14 mouse cellular contexts compared by ENCODE assay signal in the genomic region with DNA sequence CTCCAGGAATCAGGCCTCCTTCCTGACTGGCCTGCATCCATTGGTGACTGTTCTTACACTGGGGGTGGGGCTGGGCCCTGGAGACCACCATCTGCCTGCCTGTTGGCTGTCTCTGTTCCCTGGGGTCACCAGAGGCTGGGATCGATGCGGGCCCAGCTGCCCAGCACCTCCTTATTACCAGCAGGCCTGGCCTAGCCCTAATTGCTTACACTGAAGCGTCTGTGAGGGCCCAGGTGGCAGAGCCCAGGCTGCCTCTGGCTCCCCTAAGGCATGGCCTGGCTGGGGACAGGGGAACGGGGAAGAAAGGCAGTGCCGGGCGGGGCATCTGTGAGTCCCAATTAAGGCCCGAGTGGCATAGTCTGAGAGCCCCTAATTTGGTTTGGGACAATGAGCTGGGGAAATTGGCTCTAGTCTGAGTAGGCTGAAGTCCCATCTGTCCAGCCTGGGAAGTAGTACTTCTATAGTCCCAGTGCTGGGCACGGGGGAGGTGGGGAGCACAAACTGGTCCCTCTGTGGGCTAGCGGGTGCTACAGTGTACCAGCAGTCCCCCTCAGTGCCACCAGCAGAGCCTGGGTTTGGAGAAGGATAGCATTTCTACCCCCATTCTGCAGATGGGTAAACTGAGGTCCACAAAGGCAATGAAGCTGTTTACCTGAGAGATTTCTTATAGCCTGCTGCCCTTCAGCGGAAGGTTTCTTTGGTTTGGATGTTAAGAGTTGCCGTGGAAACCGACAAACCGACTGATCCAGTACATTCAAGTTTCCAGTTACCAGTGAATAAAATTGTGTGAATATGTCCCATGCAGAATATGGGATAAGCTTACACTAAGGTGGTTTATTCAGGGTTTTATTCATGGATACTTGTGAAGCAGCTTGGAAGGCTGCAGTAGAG.
DNase-seq lines count a peak whose midpoint lies in the region; ATAC-seq and TF ChIP-seq lines count a peak whose summit lies in the region.
"Had no signal": no experiment of that assay in that cellular context is flagged by ENCODE, and none has a peak within 500 bp of the region (broad histone marks: within the 10 kb centered on the region; RNA-seq: fewer than 3 reads in every experiment).

No protein-coding gene starts in this region.

- H3K36me3 ChIP-seq in heart, embryonic 10.5 days, result no peaks in the 10 kb centered on the region
- H3K36me3 ChIP-seq in forebrain, embryonic 10.5 days (replicated peaks), result no peaks in the 10 kb centered on the region
- no peaks in the 10 kb centered on the region for H3K36me3 ChIP-seq in hindbrain, embryonic 14.5 days (replicated peaks; ENCODE audit: control insufficient read depth, insufficient read depth)
- H3K36me3 ChIP-seq in midbrain, embryonic 14.5 days (ENCODE audit: control insufficient read depth, insufficient read depth, low read length), result no peaks in the 10 kb centered on the region
- H3K36me3 ChIP-seq: heart, embryonic 15.5 days had no signal

- intact Hi-C loops in heart, postnatal 25 days (cut with DNase I), result no loop called here

- TF ChIP-seq POLR2A in lung, adult 2 months (IDR thresholded peaks at IDR 0.05; ENCODE audit: borderline replicate concordance, extremely low read depth, low read depth, low read length), result no peak

- no peak for TF ChIP-seq CTCF in lung, adult 2 months (IDR thresholded peaks at IDR 0.05; ENCODE audit: insufficient read depth, low read length)

- H3K9ac ChIP-seq in hindbrain, embryonic 14.5 days, result no peak overlapping the region
- H3K9ac ChIP-seq in midbrain, embryonic 14.5 days (replicated peaks; ENCODE audit: low read length), result no peak overlapping the region
- H3K9ac ChIP-seq: heart, embryonic 15.5 days had no signal

- peaks cover 79% of the 10 kb centered on the region for H3K27me3 ChIP-seq in heart, embryonic 10.5 days (ENCODE audit: insufficient read depth, poor library complexity, severe bottlenecking)
- H3K27me3 ChIP-seq in forebrain, embryonic 10.5 days (ENCODE audit: poor library complexity, severe bottlenecking), result peaks cover 16% of the 10 kb centered on the region; the same call in 1 of the 2 replicates
- H3K27me3 ChIP-seq in hindbrain, embryonic 14.5 days (ENCODE audit: control insufficient read depth, insufficient read depth, low read length), result no peaks in the 10 kb centered on the region
- H3K27me3 ChIP-seq in midbrain, embryonic 14.5 days (ENCODE audit: control insufficient read depth, insufficient read depth, low read length), result no peaks in the 10 kb centered on the region

- H3K9me3 ChIP-seq in heart, embryonic 10.5 days, result no peaks in the 10 kb centered on the region
- H3K9me3 ChIP-seq in forebrain, embryonic 10.5 days, result no peaks in the 10 kb centered on the region
- H3K9me3 ChIP-seq in hindbrain, embryonic 14.5 days (ENCODE audit: control insufficient read depth, low read length), result no peaks in the 10 kb centered on the region
- H3K9me3 ChIP-seq in midbrain, embryonic 14.5 days (ENCODE audit: control insufficient read depth, low read length), result no peaks in the 10 kb centered on the region
- H3K9me3 ChIP-seq: heart, embryonic 15.5 days had no signal

- peaks cover 46% of the 10 kb centered on the region for H3K4me1 ChIP-seq in heart, embryonic 10.5 days
- peaks cover 57% of the 10 kb centered on the region for H3K4me1 ChIP-seq in forebrain, embryonic 10.5 days
- H3K4me1 ChIP-seq in hindbrain, embryonic 14.5 days (replicated peaks; ENCODE audit: control insufficient read depth, insufficient read depth, low read length), result peaks cover 15% of the 10 kb centered on the region
- H3K4me1 ChIP-seq in midbrain, embryonic 14.5 days (ENCODE audit: control insufficient read depth, insufficient read depth, low read length), result peaks cover 10% of the 10 kb centered on the region; the same call in 1 of the 2 replicates
- H3K4me1 ChIP-seq in lung, adult 2 months (ENCODE audit: control insufficient read depth, insufficient read depth, low read length), result no peaks in the 10 kb centered on the region

- H3K4me3 ChIP-seq in heart, embryonic 10.5 days, result no peak overlapping the region
- no peak overlapping the region for H3K4me3 ChIP-seq in forebrain, embryonic 10.5 days
- H3K4me3 ChIP-seq in hindbrain, embryonic 14.5 days (replicated peaks; ENCODE audit: low read length), result no peak overlapping the region
- H3K4me3 ChIP-seq in midbrain, embryonic 14.5 days (replicated peaks; ENCODE audit: low read depth, low read length), result no peak overlapping the region
- H3K4me3 ChIP-seq in lung, adult 2 months (replicated peaks; ENCODE audit: extremely low read depth, low read depth, low read length), result no peak overlapping the region
- H3K4me3 ChIP-seq: heart, embryonic 15.5 days had no signal

- 79% methylated on average over 13 of the region's 13 CpGs for WGBS in heart, embryonic 10.5 days
- 68% methylated on average over 13 of the region's 13 CpGs for WGBS in forebrain, embryonic 10.5 days
- WGBS in hindbrain, embryonic 14.5 days, result 44% methylated on average over 13 of the region's 13 CpGs
- WGBS in midbrain, embryonic 14.5 days, result 46% methylated on average over 13 of the region's 13 CpGs
- 87% methylated on average over 13 of the region's 13 CpGs for WGBS in lung, adult 2 months

- DNase-seq in heart, embryonic 10.5 days (ENCODE audit: low spot score), result no peak
- no peak for DNase-seq in heart, postnatal 25 days (ENCODE audit: low spot score)
- peak; percentile 35 for DNase-seq in forebrain, embryonic 10.5 days (ENCODE audit: extremely low spot score, low spot score)
- DNase-seq in hindbrain, embryonic 14.5 days (ENCODE audit: low spot score), result no peak
- DNase-seq in midbrain, embryonic 14.5 days, result peak; percentile 62
- no peak for DNase-seq in testis, postnatal 10 days (ENCODE audit: low spot score)
- DNase-seq in spleen, adult 18-20 months, result no peak
- no peak for DNase-seq in lung, adult 2 months
- DNase-seq: cerebellum, adult 9-11 months; gastrocnemius, postnatal 36 days; kidney, adult 18-20 months; liver; right cerebral cortex, adult 18-20 months had no signal

- peak; percentile 41; the same call in 1 of the 2 replicates for ATAC-seq in hindbrain, embryonic 14.5 days (ENCODE audit: low FRiP score)
- peak; percentile 72 for ATAC-seq in midbrain, embryonic 14.5 days (ENCODE audit: low FRiP score, low TSS enrichment)

- 0 out of 2 replicates have a peak overlapping the region, but pooled peaks have one; percentile 5 for H3K27ac ChIP-seq in heart, embryonic 10.5 days
- peak overlapping the region; percentile 83 for H3K27ac ChIP-seq in forebrain, embryonic 10.5 days
- no peak overlapping the region for H3K27ac ChIP-seq in hindbrain, embryonic 14.5 days
- H3K27ac ChIP-seq in midbrain, embryonic 14.5 days (replicated peaks; ENCODE audit: low read depth, low read length), result no peak overlapping the region; the same call in 1 of the 2 replicates
- H3K27ac ChIP-seq: heart, embryonic 15.5 days had no signal

- no peak overlapping the region for H3K4me2 ChIP-seq in hindbrain, embryonic 14.5 days (replicated peaks)
- no peak overlapping the region for H3K4me2 ChIP-seq in midbrain, embryonic 14.5 days (ENCODE audit: low read length)
- H3K4me2 ChIP-seq: heart, embryonic 15.5 days had no signal

Comparison
In these comparisons a context has a peak if more than half of its experiments do, and no peak if none do; other contexts are left out.
1. DNase-seq: peak in forebrain, embryonic 10.5 days (single experiment) and midbrain, embryonic 14.5 days (single experiment); none in heart, embryonic 10.5 days (single experiment), heart, postnatal 25 days (single experiment), hindbrain, embryonic 14.5 days (single experiment), testis, postnatal 10 days (single experiment), spleen, adult 18-20 months (0 of 2) and lung, adult 2 months (single experiment).
2. H3K27ac ChIP-seq: peak in heart, embryonic 10.5 days (single experiment) and forebrain, embryonic 10.5 days (single experiment); none in hindbrain, embryonic 14.5 days (single experiment) and midbrain, embryonic 14.5 days (single experiment).